Mouse (Mus musculus) brain, embryonic 14.5 days (tissue): ENCODE measurements around the gene Map4k3.

ENCODE experiments used
- CTCF ChIP-seq: fragments of 200-500 bp; IDR thresholded peaks from 2 replicates; pipeline ENCODE4 v1.5.1; 2012; ENCODE audit warnings: inconsistent platforms, mild to moderate bottlenecking, moderate library complexity, borderline replicate concordance; ENCODE audit not compliant: insufficient read depth, insufficient read length; ENCODE audit errors: extremely low read depth
- POLR2A ChIP-seq: fragments of 200-500 bp; IDR thresholded peaks from 2 replicates; pipeline ENCODE4 v1.6.1; 2012; ENCODE audit warnings: mild to moderate bottlenecking, inconsistent platforms, borderline replicate concordance; ENCODE audit not compliant: poor library complexity, insufficient read depth, insufficient read length, severe bottlenecking; ENCODE audit errors: extremely low read depth

DNA sequence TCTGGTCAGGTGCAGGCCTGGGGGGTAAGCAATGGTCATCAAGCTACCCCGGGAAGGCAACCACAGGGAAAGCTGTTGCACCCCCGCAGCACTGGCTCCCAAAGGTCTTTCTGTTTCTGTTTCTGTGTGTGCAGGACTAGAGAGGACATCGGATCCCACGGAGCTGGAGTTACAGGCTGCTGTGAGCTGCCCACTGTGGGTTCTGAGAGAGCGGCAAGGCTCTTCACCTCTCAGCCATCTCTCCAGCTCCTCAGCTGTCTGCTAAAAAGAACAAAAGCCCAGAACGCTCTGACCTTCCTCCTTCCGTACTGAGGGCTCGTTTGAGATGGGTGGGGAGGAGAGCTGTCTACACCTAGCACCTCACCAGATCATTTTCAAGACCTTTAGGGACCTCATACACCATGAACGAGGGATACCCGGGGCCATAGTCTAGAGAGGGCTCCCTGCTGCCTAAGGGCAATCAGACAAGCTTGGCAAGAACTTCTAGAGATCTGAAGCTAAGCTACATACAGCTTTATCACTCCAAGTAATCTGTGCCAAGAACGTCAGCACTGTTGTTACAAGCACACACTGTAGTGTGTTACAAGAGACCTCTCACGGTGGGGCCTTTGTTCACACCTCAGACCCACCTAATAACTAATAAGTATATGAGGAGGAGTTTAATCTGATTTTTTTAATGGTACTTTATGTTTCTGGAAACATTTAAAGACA is 29.9 kb downstream of the Map4k3 start:
- TF ChIP-seq CTCF (no peak), POLR2A (no peak)
